Mouse (Mus musculus): ENCODE measurements around the gene Rbm20.
A peak's percentile ranks its signal among the peaks of the same experiment; 100 is the strongest.

The Rbm20 gene

DNA sequence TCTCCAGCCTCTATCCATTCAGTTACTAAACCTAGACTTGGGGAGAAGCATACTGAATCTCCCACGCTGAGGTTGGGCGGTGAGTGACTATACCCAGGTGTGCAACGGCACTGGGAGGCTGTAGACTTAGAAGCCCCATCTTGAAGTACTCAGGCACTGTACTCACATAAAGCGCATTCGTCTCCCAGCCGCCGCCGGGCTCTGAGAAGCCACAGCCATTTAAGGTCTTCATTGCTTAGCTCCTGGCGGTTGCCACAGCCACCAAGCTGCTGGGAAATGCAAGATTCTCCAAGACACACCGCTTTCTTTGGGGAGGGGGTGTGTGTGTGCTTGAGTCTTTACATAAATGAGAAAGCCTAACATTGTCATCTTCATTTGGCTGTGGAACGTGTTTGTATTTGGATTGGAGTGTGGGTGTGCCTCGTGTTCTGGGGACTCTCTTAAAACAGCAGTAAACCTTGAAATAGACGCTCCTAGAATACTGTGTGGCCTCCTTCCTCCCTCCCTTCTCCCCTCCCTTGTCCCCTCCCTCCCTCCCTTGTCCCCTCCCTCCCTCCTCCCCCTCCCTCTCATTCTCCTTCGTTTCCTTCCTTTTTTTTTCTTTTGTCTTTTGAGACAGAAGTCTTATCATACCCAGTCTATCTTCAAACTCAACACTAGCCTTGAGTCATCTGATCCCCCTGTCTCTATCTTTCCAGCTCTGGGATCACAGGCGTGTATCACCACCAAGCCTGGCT is 131.1 kb downstream of the Rbm20 start:
- H3K36me3 ChIP-seq (ENCODE audit: control insufficient read depth, insufficient read depth, low read length, poor library complexity, severe bottlenecking): no peaks in the 10 kb centered on the region
- no peaks in the 10 kb centered on the region for H3K27me3 ChIP-seq (ENCODE audit: control insufficient read depth, insufficient read depth, low read length, poor library complexity, severe bottlenecking)
- DNase-seq (ENCODE audit: low read depth, low spot score): no peak

DNA sequence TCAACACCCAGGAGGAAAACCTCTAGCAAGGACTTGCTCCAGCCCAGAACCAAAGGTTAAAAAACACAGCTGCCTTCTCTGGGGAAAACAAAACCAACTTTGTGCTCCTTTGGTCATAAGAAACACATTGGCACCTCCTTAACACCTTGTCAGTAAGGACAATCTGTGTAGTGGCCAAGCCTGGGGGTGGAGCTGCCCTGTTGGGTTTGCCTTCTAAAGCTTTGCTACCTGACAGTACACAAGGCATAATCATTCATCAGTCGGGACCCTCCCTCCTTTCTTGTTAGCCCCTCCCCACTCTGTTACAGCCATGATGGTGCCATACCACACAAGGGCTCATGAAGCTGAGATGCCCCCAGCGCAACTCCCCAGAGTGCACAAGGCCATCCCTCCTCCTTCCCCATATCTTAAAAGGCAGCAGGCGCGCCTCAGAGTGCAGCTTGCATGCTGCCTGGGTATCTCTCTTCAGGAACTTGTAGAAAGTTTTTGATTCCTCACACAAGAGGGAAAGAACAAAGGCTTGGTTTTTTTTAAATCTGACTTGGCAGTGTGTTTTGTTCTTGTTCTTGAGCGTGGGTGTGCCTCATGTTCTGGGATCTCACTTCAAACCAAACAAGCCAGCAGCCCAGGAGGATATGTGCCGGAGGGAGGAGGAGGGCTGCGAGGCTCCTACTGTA is 132.2 kb downstream of the Rbm20 start:
- DNase-seq (ENCODE audit: low read depth, low spot score): no peak
- Histone ChIP-seq H3K36me3 (ENCODE audit: control insufficient read depth, insufficient read depth, low read length, poor library complexity, severe bottlenecking) (no peaks in the 10 kb centered on the region), H3K27me3 (ENCODE audit: control insufficient read depth, insufficient read depth, low read length, poor library complexity, severe bottlenecking) (no peaks in the 10 kb centered on the region)

DNA sequence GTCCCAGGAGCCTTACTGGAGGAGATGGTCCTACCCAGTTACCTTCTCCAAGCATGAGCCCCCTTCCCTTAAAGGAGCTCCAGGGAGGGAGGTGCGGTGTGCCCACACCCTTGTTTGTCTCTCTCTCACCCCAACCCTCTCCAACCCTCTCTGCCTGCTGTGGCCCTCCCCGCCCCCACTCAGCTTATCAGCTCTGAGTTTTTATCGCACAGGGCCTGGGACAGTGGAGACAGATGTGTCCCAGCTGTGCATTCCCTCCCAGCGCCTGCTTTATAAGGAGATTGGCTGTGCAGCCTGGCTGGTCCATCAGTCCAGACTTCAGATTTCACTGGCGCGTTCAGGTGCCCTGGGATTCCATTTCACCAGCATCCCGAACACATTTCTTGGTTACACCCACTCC is 132.9 kb downstream of the Rbm20 start:
- Histone ChIP-seq H3K27me3 (ENCODE audit: control insufficient read depth, insufficient read depth, low read length, poor library complexity, severe bottlenecking) (no peaks in the 10 kb centered on the region), H3K36me3 (ENCODE audit: control insufficient read depth, insufficient read depth, low read length, poor library complexity, severe bottlenecking) (no peaks in the 10 kb centered on the region)
- DNase-seq (ENCODE audit: low read depth, low spot score): no peak

DNA sequence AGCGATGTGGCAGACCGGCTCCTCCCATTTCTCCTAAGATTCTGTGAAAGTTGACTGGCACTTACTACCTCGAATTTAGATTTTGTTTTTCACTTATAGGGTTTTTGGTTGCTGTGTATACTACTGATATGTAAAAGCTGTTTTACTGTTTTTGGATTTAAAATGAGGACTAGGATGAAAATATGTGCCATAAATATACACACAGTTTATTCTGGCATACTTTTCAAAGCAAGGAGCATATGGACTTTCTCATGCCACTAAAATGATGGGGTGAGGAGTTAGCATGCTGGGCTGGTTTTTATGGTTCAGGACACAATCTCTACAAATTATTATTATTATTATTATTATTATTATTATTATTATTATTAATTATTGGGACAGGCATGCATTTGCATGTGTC is 133.5 kb downstream of the Rbm20 start:
- Histone ChIP-seq H3K27me3 (ENCODE audit: control insufficient read depth, insufficient read depth, low read length, poor library complexity, severe bottlenecking) (no peaks in the 10 kb centered on the region), H3K36me3 (ENCODE audit: control insufficient read depth, insufficient read depth, low read length, poor library complexity, severe bottlenecking) (no peaks in the 10 kb centered on the region)
- no peak for DNase-seq (ENCODE audit: low read depth, low spot score)

DNA sequence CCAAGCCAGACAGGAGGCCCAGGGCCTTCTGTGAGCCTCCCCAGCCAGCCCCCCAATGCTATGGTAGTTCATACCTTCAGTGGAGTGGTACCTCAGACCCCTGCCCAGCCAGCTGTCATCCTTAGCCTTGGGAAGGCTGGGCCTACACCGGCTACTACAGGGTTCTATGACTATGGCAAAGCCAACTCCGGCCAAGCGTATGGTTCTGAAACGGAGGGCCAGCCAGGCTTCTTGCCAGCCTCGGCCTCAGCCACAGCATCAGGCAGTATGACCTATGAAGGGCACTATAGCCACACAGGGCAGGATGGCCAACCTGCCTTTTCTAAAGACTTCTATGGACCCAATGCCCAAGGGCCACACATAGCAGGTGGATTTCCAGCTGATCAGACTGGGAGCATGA is 136.5 kb downstream of the Rbm20 start:
- no peak for DNase-seq (ENCODE audit: low read depth, low spot score)
- no peaks in the 10 kb centered on the region for H3K27me3 ChIP-seq (ENCODE audit: control insufficient read depth, insufficient read depth, low read length, poor library complexity, severe bottlenecking)
- no peaks in the 10 kb centered on the region for H3K36me3 ChIP-seq (ENCODE audit: control insufficient read depth, insufficient read depth, low read length, poor library complexity, severe bottlenecking)

DNA sequence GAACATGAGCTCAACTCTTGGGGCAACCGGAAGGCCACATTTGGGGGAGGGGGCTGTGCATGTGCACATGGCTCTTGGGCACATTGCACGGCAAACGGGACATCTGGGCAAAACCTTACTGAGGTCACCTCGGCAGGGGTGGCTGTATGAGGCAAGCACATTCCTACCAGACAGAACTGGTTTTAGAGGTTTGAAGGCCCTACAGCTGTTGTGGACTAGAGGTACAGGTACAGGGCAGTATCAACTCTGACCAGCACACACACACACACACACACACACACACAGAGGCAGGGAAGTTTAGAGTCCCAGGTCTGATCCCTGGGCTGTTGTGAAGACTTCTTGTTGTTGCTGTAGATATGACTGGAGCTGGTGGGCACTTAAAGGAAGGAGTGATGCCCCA is 138.6 kb downstream of the Rbm20 start:
- H3K36me3 ChIP-seq (ENCODE audit: control insufficient read depth, insufficient read depth, low read length, poor library complexity, severe bottlenecking): no peaks in the 10 kb centered on the region
- no peaks in the 10 kb centered on the region for H3K27me3 ChIP-seq (ENCODE audit: control insufficient read depth, insufficient read depth, low read length, poor library complexity, severe bottlenecking)
- no peak for DNase-seq (ENCODE audit: low read depth, low spot score)

DNA sequence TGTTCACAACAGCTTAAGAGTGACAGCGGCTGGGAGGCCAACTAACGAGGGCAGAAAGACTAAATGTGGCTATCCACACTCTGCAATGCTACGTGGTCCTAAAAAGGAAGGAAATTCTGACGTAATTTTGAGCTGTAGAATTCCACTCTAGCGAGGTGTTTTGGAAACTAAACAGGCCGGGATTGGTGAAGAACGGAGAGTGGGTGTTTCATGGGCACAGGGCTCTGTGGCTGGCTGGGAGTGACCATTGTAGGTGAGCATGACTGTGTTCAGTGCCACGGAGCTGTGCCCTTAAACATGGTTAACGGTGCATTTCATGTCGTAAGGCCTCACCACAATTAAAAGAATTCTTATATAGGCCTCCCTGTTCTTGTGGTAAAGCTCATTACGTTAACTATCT is 139.1 kb downstream of the Rbm20 start:
- DNase-seq (ENCODE audit: low read depth, low spot score): no peak
- H3K36me3 ChIP-seq (ENCODE audit: control insufficient read depth, insufficient read depth, low read length, poor library complexity, severe bottlenecking): no peaks in the 10 kb centered on the region
- H3K27me3 ChIP-seq (ENCODE audit: control insufficient read depth, insufficient read depth, low read length, poor library complexity, severe bottlenecking): no peaks in the 10 kb centered on the region

DNA sequence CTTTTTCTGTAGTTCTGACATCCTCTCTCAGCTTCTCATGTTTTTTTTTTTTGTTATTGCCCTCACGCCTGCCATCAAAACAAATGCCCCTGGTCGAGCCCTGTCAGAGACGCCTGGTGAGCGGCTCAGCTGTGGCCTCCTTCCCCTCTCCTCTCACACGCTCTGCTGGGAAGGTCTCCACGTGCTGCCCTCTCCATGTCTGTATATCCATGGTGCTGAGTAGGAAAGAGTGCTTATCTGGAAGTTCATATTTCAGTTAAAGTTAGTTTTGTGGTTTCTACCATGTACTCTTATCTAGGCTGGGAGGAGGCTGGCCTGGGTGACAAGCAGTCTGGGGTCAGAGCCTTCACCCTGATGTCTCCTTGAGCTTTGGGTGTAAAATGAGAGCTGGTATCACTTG is 142.2 kb downstream of the Rbm20 start:
- no peak for DNase-seq (ENCODE audit: low read depth, low spot score)
- no peaks in the 10 kb centered on the region for H3K36me3 ChIP-seq (ENCODE audit: control insufficient read depth, insufficient read depth, low read length, poor library complexity, severe bottlenecking)

DNA sequence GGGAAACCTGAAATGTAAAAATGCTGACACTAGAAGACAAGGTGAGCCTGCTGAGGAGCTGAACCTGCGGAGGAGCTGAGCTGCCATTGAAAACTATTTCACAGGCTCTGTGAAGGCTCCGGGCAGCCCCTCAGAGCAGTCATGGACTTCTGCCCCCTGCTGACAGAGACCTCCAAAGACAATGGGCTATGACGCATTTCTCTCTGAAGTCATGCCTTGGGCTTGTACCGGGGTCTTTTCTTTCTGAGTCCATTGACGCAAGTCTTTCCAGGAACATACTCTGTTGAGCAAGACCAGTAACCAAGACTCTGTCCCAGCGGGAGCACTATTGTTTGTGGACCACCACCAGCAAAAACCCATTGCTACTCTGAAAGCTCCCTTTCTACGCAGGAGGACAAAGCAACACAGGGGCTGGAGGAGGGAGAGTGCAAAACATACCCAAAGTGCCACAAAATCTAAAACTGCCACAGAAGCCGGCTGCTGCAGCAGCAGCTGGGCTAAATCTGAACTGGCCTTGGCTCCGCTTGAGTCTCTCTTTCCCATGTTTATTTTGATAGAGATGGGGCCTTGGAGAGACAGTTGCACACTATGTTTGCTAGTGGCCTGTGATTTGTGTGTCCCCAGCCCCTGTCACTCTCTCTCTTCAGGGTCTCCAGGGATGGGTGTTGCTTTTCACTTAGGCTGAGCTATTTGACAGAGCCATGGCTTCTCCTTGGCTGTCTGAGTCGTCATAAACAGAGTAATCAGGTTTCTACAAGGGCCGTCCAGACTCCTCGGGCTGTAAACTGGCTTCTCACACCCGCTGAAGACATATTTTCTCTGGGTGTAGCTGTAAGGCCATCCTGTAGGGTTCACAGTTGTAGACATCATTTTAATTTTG is 144.4 kb downstream of the Rbm20 start:
- Histone ChIP-seq H3K27me3 (ENCODE audit: control insufficient read depth, insufficient read depth, low read length, poor library complexity, severe bottlenecking) (no peaks in the 10 kb centered on the region), H3K36me3 (ENCODE audit: control insufficient read depth, insufficient read depth, low read length, poor library complexity, severe bottlenecking) (no peaks in the 10 kb centered on the region)
- DNase-seq (ENCODE audit: low read depth, low spot score): no peak

More for the DNA sequence above, 142.2 kb downstream of the Rbm20 start:
- H3K27me3 ChIP-seq (ENCODE audit: control insufficient read depth, insufficient read depth, low read length, poor library complexity, severe bottlenecking): no peaks in the 10 kb centered on the region

DNA sequence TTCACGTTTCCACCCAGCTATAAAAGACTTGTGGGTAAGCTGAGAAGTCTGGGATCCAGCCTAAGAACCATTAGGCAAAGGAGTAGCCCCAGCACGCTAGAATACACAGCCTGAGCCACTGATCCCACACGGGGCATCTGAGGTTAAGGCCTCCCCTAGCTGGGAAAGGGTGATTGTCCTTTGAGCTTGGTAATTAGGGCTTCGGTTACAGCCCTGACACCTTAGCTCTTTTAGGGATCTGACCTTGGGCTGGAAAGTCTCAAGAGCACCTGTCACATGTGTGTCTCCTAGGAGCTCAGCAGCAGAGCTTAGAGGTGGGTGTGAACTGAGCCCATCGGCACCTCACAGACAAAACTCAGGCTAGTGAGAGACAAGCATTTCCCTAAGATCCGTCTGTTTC is 146.7 kb downstream of the Rbm20 start:
- Histone ChIP-seq H3K36me3 (ENCODE audit: control insufficient read depth, insufficient read depth, low read length, poor library complexity, severe bottlenecking) (no peaks in the 10 kb centered on the region), H3K27me3 (ENCODE audit: control insufficient read depth, insufficient read depth, low read length, poor library complexity, severe bottlenecking) (no peaks in the 10 kb centered on the region)
- no peak for DNase-seq (ENCODE audit: low read depth, low spot score)

DNA sequence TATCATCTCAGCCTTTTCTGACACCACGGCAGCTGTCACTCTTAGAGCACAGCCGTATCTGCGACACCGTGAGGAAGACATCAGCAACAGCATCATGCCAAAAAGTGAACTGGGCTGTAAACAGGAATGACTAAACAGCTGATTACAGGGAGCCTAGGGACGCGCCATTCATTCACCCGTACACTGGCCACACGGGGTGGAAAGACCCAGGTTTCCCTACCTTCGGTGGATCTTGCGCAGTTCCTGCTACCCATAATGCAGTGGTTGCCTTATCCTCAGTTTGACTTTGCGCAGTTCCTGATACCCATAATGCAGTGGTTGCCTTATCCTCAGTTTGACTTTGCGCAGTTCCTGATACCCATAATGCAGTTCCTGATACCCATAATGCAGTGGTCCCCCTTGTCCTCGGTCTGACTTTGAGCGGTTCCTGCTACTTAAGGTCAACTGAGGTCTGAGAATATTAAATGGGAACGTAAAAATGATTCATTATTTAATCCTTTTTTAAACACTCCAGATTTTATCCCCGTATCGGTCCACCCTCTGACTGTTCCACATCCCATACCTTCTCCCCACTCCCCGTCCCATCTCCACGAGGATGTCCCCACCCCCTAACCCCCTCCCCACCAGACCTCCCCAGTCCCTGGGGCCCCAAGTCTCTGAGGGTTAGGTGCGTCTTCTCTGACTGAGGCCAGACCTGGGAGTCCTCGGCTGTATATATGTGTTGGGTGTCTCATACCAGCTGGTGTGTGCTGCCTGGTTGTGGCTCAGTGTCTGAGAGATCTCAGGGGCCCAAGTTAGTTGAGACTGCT is 148.0 kb downstream of the Rbm20 start:
- H3K36me3 ChIP-seq (ENCODE audit: control insufficient read depth, insufficient read depth, low read length, poor library complexity, severe bottlenecking): no peaks in the 10 kb centered on the region
- DNase-seq (ENCODE audit: low read depth, low spot score): peak; percentile 72
- H3K27me3 ChIP-seq (ENCODE audit: control insufficient read depth, insufficient read depth, low read length, poor library complexity, severe bottlenecking): no peaks in the 10 kb centered on the region

DNA sequence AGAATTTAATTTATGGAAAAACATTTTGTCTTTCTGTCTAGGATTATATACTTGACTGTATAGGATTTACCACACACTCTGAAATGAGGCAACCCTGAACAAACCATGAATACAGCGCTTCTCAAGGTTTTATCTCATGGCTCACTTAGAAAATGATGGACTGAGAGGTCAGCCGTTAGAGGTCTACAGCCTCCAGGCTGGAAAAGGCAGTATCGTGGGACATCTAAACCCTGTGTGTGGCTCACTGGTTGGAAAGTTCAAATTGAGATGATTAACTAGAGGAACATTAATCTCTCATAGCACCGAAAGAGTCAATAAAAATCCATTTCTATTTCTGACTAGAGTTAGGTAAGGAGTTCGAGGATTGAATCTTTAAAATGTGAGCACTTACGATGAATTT is 152.9 kb downstream of the Rbm20 start:
- H3K27me3 ChIP-seq (ENCODE audit: control insufficient read depth, insufficient read depth, low read length, poor library complexity, severe bottlenecking): no peaks in the 10 kb centered on the region
- DNase-seq (ENCODE audit: low read depth, low spot score): no peak

DNA sequence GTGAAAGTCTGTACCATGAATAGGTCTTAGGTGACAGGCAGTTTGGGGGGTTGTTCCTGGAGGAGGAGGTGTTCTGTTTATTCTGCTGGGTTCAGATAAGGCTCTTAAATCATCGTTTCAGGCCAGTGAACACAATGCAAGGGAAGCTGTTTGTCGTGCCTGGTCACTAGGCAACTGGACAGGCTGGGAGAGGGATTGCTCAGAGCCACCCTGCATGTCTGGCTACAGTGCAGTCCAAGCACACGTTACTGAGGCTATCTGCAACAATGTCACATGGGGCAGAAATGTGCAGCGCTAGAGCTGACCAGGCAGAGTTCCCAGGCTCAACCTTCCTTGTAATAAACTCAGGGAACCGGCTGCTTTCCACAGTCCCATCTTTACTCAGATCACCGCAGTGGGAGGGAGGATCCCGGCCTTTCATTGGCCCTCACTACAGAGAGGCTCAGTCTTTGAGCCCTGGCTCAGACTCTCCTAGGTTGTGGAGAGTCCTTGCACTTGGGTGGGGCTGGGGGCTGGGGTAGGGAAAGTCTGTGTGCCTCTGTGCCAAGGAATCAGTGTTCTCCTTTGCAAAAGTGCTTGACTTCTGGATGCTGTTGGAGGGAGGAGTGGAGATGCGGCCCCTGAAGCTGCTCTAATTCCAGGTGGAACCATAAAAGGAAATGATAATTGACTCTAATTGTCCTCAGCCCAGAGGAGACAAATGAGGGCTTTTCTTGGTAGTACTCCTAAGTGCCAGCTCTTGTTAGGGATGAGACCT is 153.5 kb downstream of the Rbm20 start:
- DNase-seq (ENCODE audit: low read depth, low spot score): no peak
- no peaks in the 10 kb centered on the region for H3K27me3 ChIP-seq (ENCODE audit: control insufficient read depth, insufficient read depth, low read length, poor library complexity, severe bottlenecking)
- H3K36me3 ChIP-seq (ENCODE audit: control insufficient read depth, insufficient read depth, low read length, poor library complexity, severe bottlenecking): no peaks in the 10 kb centered on the region

More for the DNA sequence above, 152.9 kb downstream of the Rbm20 start:
- H3K36me3 ChIP-seq (ENCODE audit: control insufficient read depth, insufficient read depth, low read length, poor library complexity, severe bottlenecking): no peaks in the 10 kb centered on the region

DNA sequence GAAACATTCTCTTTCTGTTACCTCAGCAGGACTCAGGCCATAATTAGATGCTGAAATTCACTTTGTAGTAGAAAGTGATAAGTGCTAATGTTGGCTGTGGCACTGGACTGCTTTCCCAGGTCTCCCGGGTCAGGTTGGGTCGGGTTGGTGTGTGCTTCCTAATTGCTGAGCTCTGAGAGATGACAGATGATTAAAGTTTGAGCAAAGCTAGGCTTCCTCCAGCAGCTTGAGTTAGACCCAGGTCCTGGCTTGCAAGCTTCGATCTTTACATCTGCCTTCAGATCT is 154.0 kb downstream of the Rbm20 start:
- no peaks in the 10 kb centered on the region for H3K36me3 ChIP-seq (ENCODE audit: control insufficient read depth, insufficient read depth, low read length, poor library complexity, severe bottlenecking)
- no peaks in the 10 kb centered on the region for H3K27me3 ChIP-seq (ENCODE audit: control insufficient read depth, insufficient read depth, low read length, poor library complexity, severe bottlenecking)
- DNase-seq (ENCODE audit: low read depth, low spot score): no peak

Measured in splenic B cell, adult 2 months (primary cell).